Mouse (Mus musculus) olfactory bulb, adult 2 months (tissue): ENCODE data around the gene Dctn2. TPM values are rescaled to one million over a fixed set of nuclear protein-coding genes. Genes with fewer than 3 reads are reported as not detected.
"Not testable (repeated sequence)": the region's sequence is repeated elsewhere in the genome, so short reads cannot be mapped to it uniquely, and the experiment has no call there.

Experiments
- H3K27ac ChIP-seq: fragments of 200-500 bp; 2 replicates; pipeline ENCODE4 v1.5.1; 2012; ENCODE audit warnings: low read depth, low read length; ENCODE audit not compliant: insufficient read depth
- H3K4me1 ChIP-seq: fragments of 200-500 bp; 2 replicates; pipeline ENCODE4 v1.6.1; 2012; ENCODE audit warnings: low read length; ENCODE audit not compliant: control insufficient read depth, insufficient read depth
- H3K4me3 ChIP-seq: fragments of 200-500 bp; 2 replicates; pipeline ENCODE4 v1.5.1; 2012; ENCODE audit warnings: mild to moderate bottlenecking, low read depth, low read length, moderate library complexity; ENCODE audit not compliant: insufficient read depth
- CTCF ChIP-seq: fragments of 200-500 bp; IDR thresholded peaks from 2 replicates; pipeline ENCODE4 v1.5.1; 2012; ENCODE audit warnings: low read depth, mild to moderate bottlenecking, low read length, moderate library complexity; ENCODE audit not compliant: insufficient read depth
- POLR2A ChIP-seq: fragments of 200-500 bp; IDR thresholded peaks from 2 replicates; pipeline ENCODE4 v1.6.1; 2012; ENCODE audit warnings: mild to moderate bottlenecking, low read depth, low read length, moderate library complexity; ENCODE audit not compliant: insufficient read depth
- WGBS: fragments of 180-500 bp; shearing (Covaris S2); methylation state at CpG from one replicate; pipeline ENCODE4 v1.1.7; 2018; 5-methylcytosine and 5-hydroxymethylcytosine counted together
- polyA plus RNA-seq: library from polyadenylated mRNA; stranded (reverse); fragments of >200 nt; gene quantifications from 2 replicates; pipeline ENCODE4 v1.2.4, GENCODE M21; 2012; ENCODE audit warnings: low replicate concordance; ENCODE audit not compliant: missing spikeins, insufficient read depth, insufficient read length

Gene Dctn2
- polyA plus RNA-seq, 1 experiment, result not detected

DNA sequence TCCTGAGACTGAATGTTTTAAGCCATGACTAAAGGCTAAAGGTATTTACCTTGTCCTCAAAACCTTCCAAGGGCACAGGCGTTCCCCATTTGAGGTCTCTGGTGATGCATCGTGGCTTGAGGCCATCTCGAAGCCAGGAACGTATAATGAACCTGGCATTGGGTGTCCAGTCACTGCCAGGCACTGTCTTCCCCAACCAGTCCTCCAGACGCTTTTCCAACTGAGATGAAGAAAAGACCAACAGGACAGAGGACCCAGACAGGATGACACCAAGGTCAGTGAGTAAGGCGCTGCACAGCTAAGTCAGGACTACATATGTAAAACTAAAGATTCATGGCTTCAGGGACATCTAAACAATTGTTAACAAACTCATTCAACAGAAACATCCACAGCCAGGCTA is 34.2 kb downstream of the Dctn2 start:
- 95% methylated on average over 6 of the region's 6 CpGs for WGBS
- H3K27ac ChIP-seq, result no peak overlapping the region
- no peak overlapping the region for H3K4me3 ChIP-seq
- no peaks in the 10 kb centered on the region for H3K4me1 ChIP-seq
- TF ChIP-seq CTCF (no peak), POLR2A (no peak)

DNA sequence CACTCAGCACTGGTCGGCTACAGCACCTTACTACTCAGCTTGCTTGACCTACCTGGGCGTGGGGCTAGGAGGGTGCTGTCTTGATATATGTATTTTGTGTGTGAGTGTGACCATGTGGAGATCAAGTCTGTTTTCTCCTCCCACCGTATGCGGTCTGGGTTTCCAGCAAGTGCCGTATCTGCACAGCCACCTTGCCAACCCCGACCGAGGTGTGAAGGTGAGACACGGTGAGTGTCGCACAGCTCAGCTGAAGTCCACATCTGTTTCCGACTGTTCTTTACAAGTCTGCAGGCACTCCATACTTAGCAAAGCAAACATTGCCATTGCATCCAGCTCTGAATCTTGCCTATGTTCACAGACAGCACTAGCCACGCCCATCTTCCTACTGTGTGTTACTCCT is 37.0 kb downstream of the Dctn2 start:
- Histone ChIP-seq H3K27ac (no peak overlapping the region), H3K4me1 (no peaks in the 10 kb centered on the region), H3K4me3 (no peak overlapping the region)
- 92% methylated on average over 11 of the region's 11 CpGs for WGBS
- TF ChIP-seq CTCF (no peak), POLR2A (no peak)

DNA sequence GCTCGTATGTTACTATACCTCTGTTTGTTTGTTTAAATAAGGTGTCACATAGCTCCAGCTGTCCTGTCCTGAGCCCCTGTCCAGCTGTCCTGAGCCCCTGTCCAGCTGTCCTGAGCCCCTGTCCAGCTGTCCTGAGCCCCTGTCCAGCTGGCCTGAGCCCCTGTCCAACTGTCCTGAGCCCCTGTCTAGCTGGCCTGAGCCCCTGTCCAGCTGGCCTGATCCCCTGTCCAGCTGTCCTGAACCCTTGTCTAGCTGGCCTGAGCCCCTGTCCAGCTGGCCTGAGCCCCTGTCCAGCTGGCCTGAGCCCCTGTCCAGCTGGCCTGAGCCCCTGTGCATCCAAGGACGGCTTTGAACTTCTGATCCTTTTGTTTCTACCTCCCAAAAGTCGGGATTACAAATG is 43.0 kb downstream of the Dctn2 start:
- not testable (repeated sequence) for H3K4me1 ChIP-seq, H3K4me3 ChIP-seq, H3K27ac ChIP-seq
- WGBS, result 77% methylated on average over 3 of the region's 3 CpGs

DNA sequence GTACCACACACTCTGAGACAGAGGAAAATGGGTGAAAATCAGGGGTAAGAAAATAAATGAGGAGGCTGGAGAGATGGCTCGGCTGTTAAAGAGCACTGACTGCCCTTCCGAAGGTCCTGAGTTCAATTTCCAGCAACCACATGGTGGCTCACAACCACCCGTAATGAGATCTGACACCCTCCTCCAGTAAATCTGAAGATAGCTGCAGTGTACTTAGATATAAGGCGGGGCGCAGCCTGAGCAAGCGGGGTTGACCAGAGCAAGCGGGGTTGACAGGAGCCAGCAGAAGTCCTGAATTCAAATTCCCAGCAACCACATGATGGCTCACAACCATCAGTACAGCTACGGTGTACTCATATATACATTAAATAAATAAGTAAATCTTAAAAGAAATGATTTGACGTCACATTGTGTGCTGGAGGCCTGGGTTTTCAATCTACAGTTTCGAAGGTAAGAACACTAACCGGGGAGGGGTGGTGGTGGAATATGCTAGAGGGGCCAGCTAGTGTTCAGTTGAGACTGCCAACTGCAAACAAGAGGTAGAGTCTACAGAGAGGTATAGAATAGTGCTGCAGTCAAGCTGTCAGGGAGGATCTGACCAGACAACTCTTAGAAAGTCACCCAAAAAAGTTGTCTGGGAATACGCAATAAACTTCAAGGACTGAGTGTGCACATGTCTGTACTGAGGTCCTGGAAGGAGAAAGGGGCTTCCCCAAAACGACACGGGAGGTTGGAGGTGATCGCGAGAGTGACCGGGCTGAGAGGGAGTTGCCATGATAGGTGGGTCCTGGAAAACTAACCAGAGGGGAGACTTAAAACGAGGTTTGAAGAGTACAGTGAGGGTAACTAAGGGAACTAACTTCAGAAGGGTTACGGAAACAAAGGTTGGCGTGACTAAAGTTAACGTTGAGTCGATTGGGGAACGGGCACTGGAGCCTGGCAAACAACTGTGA is 44.6 kb downstream of the Dctn2 start:
- TF ChIP-seq POLR2A, result no peak
- TF ChIP-seq CTCF, result no peak
- Histone ChIP-seq H3K4me1 (0 out of 2 replicates have a peak, but pooled peaks cover 3% of the 10 kb centered on the region), H3K27ac (0 out of 2 replicates have a peak overlapping the region, but pooled peaks have one; percentile 30), H3K4me3 (peak overlapping the region; percentile 72)
- 35% methylated on average over 23 of the region's 23 CpGs for WGBS

DNA sequence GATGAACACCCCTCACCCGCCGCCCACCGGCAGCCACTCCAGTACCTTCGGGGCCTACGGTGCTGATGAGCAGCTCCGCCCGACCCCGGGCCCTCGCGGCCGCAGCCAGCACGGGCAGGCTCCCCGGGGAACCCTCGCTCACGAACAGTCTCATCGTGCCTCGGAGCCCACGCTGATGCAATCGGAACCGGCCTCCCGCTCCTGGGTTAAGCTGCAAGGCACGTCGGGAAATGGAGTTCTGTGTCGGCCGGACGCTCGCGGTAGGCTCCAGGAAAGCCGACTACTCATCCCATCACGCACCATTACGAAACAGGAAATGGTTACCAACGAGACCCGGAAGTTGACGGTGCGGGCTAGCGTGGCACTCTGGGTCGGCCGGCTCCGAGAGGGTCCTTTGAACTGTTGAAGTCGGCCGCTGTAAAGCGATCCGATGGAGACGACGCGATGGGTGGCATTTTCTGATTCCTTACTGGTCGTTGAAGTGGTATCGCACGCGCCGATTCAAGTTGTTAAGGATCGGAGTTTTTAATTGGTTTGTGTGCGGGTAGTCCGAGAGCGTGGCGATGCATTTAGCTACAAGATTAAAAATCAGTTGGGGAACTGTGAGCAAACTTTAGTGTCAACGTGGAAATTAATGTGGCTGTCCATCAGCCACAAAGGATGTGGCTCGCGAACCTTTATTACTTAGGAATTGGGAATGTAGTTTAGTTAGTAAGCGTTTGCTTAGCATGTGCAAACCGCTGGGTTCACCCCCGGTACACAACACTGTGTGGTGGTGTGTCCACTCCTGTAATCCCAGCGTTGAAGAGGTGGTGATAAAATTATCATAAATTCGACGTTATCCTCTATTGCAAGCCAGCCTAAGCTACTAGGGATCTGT is 45.5 kb downstream of the Dctn2 start, which contains the start of gene Mars:
Gene Mars (minus strand): TSS at position 311 of the 880 bp plus-strand sequence.
- Histone ChIP-seq H3K4me3 (peak within 1 kb of the TSS; percentile 72), H3K4me1 (0 out of 2 replicates have a peak, but pooled peaks cover 3% of the 10 kb centered on the region), H3K27ac (peak within 1 kb of the TSS; percentile 30; the same call in 1 of the 2 replicates)
- TF ChIP-seq CTCF, result no peak
- TF ChIP-seq POLR2A, result peak; percentile 58; the same call in 1 of the 2 replicates
- under 1% methylated on average over 65 of the region's 65 CpGs for WGBS

DNA sequence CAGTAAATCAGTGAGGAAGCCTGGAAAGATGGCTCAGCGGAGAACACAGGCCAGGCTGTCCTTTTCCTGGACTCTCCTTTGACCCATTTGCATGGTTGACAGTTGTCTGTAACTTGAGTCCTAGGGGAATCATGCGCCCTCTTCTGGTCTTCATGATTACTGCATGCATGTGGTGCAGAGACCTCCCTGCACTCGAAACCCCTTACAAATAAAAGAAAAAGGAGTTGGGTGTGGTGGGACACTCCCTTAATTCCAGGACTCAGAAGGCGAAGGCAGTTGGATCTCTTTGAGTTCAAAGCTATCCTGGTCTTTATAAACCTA is 46.1 kb downstream of the Dctn2 start:
- under 1% methylated on average over 4 of the region's 4 CpGs for WGBS
- 0 out of 2 replicates have a peak, but pooled peaks cover 3% of the 10 kb centered on the region for H3K4me1 ChIP-seq
- TF ChIP-seq CTCF (peak; percentile 75; the same call in 1 of the 2 replicates), POLR2A (no peak)
- H3K4me3 ChIP-seq, result peak overlapping the region; percentile 72
- H3K27ac ChIP-seq, result peak overlapping the region; percentile 13; the same call in 1 of the 2 replicates

DNA sequence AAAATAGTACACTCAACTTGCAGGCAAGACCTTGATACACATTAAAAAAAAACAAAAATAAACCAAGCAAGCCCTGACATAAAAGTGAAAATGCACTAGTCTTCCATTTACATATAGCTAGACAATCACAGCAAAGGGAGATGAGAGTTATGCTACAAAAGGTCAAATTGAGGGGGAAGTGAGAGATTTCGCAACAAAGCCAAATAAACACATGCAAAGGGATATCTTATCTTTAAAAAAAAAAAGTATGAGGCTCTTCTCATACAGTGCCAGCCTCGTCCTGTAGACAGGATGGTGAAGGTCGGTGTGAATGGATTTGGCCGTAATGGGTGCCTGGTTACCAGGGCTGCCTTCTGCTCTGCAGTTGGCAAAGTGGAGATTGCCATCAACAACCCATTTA is 46.7 kb downstream of the Dctn2 start:
- WGBS, result 78% methylated on average over 4 of the region's 4 CpGs
- H3K27ac ChIP-seq, result no peak overlapping the region
- 0 out of 2 replicates have a peak, but pooled peaks cover 3% of the 10 kb centered on the region for H3K4me1 ChIP-seq
- no peak for TF ChIP-seq POLR2A
- no peak for TF ChIP-seq CTCF
- H3K4me3 ChIP-seq, result no peak overlapping the region

DNA sequence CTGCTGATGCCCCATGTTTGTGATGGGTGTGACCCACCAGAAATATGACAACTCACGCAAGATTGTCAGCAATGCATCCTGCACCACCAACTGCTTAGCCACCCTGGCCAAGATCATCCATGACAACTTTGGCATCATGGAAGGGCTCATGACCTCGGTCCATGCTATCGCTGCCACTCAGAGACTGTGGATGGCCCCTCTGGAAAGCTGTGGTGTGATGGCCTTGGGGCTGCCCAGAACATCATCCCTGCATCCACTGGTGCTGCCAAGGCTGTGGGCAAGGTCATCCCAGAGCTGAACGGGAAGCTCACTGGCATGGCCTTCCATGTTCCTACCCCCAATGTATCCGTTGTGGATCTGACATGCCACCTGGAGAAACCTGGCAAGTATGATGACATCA is 47.3 kb downstream of the Dctn2 start:
- WGBS, result 95% methylated on average over 5 of the region's 5 CpGs

DNA sequence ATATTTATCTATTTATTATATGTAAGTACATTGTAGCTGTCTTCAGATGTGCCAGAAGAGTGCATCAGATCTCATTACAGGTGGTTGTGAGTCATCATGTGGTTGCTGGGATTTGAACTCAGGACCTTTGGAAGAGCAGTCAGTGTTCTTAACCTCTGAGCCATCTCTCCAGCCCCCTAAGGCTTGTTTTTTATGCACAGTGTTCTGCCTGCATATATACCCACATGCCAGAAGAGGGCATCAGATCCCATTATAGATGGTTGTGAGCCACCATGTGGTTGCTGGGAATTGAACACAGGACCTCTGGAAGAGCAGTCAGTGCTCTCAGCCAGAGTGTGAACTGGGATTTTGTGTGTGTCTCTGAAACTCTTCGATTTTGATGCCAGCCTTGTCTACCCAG is 48.8 kb downstream of the Dctn2 start:
- 79% methylated on average over 1 of the region's 1 CpGs for WGBS
- not testable (repeated sequence) for H3K27ac ChIP-seq, H3K4me1 ChIP-seq, H3K4me3 ChIP-seq

More for the DNA sequence above, 47.3 kb downstream of the Dctn2 start:
- H3K27ac ChIP-seq, H3K4me3 ChIP-seq, H3K4me1 ChIP-seq: not testable (repeated sequence)
